Mouse (Mus musculus) bone marrow macrophage, adult 2 months (primary cell): ENCODE measurements around the gene Prkn.

Source experiments
- CTCF ChIP-seq: IDR thresholded peaks from 2 replicates; pipeline ENCODE4 v1.5.1; 2012; ENCODE audit warnings: low read depth, mild to moderate bottlenecking, low read length, moderate library complexity
- POLR2A ChIP-seq: IDR thresholded peaks from 2 replicates; pipeline ENCODE4 v1.6.1; 2012; ENCODE audit warnings: mild to moderate bottlenecking, low read depth, low read length, borderline replicate concordance

GRCm38 (mm10) chr17:11876240-11876639 lies 1036.1 kb downstream of the Prkn start:
- TF ChIP-seq CTCF (no peak), POLR2A (no peak)
